Mouse (Mus musculus): ENCODE results near the gene Cenpm.
"Not testable (repeated sequence)": the region's sequence is repeated elsewhere in the genome, so short reads cannot be mapped to it uniquely, and the experiment has no call there.

Gene Cenpm

GRCm38 (mm10) chr15:82251579-82251978 lies 7.0 kb upstream of the Cenpm start:
- in situ Hi-C loops (cut with MboI; ENCODE audit: low pct_unique_long_range_greater_than_20kb in 1 of 2, low sequenced_read_pairs in 2 of 2, unreplicated experiment in 1 of 2): no loop called here

GRCm38 (mm10) chr15:82247131-82247776 lies 2.7 kb upstream of the Cenpm start:
- in situ Hi-C loops (cut with MboI; ENCODE audit: low pct_unique_long_range_greater_than_20kb in 1 of 2, low sequenced_read_pairs in 2 of 2, unreplicated experiment in 1 of 2): no loop called here

- in situ Hi-C loops (cut with MboI; ENCODE audit: low pct_unique_long_range_greater_than_20kb in 1 of 2, low sequenced_read_pairs in 2 of 2, unreplicated experiment in 1 of 2): not testable (repeated sequence)
Observed at GRCm38 (mm10) chr15:82244805-82245161, 235 bp upstream of the Cenpm start.

- in situ Hi-C loops (cut with MboI; ENCODE audit: low pct_unique_long_range_greater_than_20kb in 1 of 2, low sequenced_read_pairs in 2 of 2, unreplicated experiment in 1 of 2): no loop called here
Observed at GRCm38 (mm10) chr15:82243742-82244114, 820 bp downstream of the Cenpm start.

- in situ Hi-C loops (cut with MboI; ENCODE audit: low pct_unique_long_range_greater_than_20kb in 1 of 2, low sequenced_read_pairs in 2 of 2, unreplicated experiment in 1 of 2): no loop called here
Observed at GRCm38 (mm10) chr15:82243311-82243710, 1.2 kb downstream of the Cenpm start.

- in situ Hi-C loops (cut with MboI; ENCODE audit: low pct_unique_long_range_greater_than_20kb in 1 of 2, low sequenced_read_pairs in 2 of 2, unreplicated experiment in 1 of 2): loop anchor here in 1 of 2 experiments (10.0 kb wide), 1 partner anchor 102 kb away; no protein-coding TSS in a partner anchor
Observed at GRCm38 (mm10) chr15:82236565-82236964, 8.0 kb downstream of the Cenpm start.

GRCm38 (mm10) chr15:82235661-82236060 lies 8.9 kb downstream of the Cenpm start:
- in situ Hi-C loops (cut with MboI; ENCODE audit: low pct_unique_long_range_greater_than_20kb in 1 of 2, low sequenced_read_pairs in 2 of 2, unreplicated experiment in 1 of 2): loop anchor here in 1 of 2 experiments (10.0 kb wide), 1 partner anchor 101 kb away; no protein-coding TSS in a partner anchor

GRCm38 (mm10) chr15:82232651-82233050 lies 11.9 kb downstream of the Cenpm start:
- in situ Hi-C loops (cut with MboI; ENCODE audit: low pct_unique_long_range_greater_than_20kb in 1 of 2, low sequenced_read_pairs in 2 of 2, unreplicated experiment in 1 of 2): loop anchor here in 1 of 2 experiments (10.0 kb wide), 1 partner anchor 98 kb away; no protein-coding TSS in a partner anchor

GRCm38 (mm10) chr15:82231591-82232378 lies 12.8 kb downstream of the Cenpm start:
- in situ Hi-C loops (cut with MboI; ENCODE audit: low pct_unique_long_range_greater_than_20kb in 1 of 2, low sequenced_read_pairs in 2 of 2, unreplicated experiment in 1 of 2): loop anchor here in 1 of 2 experiments (10.0 kb wide), 1 partner anchor 97 kb away; no protein-coding TSS in a partner anchor

- in situ Hi-C loops (cut with MboI; ENCODE audit: low pct_unique_long_range_greater_than_20kb in 1 of 2, low sequenced_read_pairs in 2 of 2, unreplicated experiment in 1 of 2): loop anchor here in 1 of 2 experiments (10.0 kb wide), 1 partner anchor 96 kb away; no protein-coding TSS in a partner anchor
Observed at GRCm38 (mm10) chr15:82231100-82231499, 13.4 kb downstream of the Cenpm start.

- in situ Hi-C loops (cut with MboI; ENCODE audit: low pct_unique_long_range_greater_than_20kb in 1 of 2, low sequenced_read_pairs in 2 of 2, unreplicated experiment in 1 of 2): loop anchor here in 1 of 2 experiments (10.0 kb wide), 1 partner anchor 95 kb away; no protein-coding TSS in a partner anchor
Observed at GRCm38 (mm10) chr15:82230098-82230611, 14.4 kb downstream of the Cenpm start.

- in situ Hi-C loops (cut with MboI; ENCODE audit: low pct_unique_long_range_greater_than_20kb in 1 of 2, low sequenced_read_pairs in 2 of 2, unreplicated experiment in 1 of 2): loop anchor here (10.0 kb wide), 3 partner anchors 95 to 165 kb away; partner anchors contain the start of gene Mei1 (in 1 of the 2)
Observed at GRCm38 (mm10) chr15:82229542-82230045, 15.0 kb downstream of the Cenpm start.

- in situ Hi-C loops (cut with MboI; ENCODE audit: low pct_unique_long_range_greater_than_20kb in 1 of 2, low sequenced_read_pairs in 2 of 2, unreplicated experiment in 1 of 2): loop anchor here (10.0 kb wide), 2 partner anchors 141 to 161 kb away; partner anchors contain the start of gene Mei1 (in 1 of the 2)
Observed at GRCm38 (mm10) chr15:82225769-82226168, 18.8 kb downstream of the Cenpm start.

- in situ Hi-C loops (cut with MboI; ENCODE audit: low pct_unique_long_range_greater_than_20kb in 1 of 2, low sequenced_read_pairs in 2 of 2, unreplicated experiment in 1 of 2): loop anchor here (10.0 kb wide), 2 partner anchors 140 to 160 kb away; partner anchors contain the start of gene Mei1 (in 1 of the 2)
Observed at GRCm38 (mm10) chr15:82224602-82225215, 19.8 kb downstream of the Cenpm start.

- in situ Hi-C loops (cut with MboI; ENCODE audit: low pct_unique_long_range_greater_than_20kb in 1 of 2, low sequenced_read_pairs in 2 of 2, unreplicated experiment in 1 of 2): loop anchor here (10.0 kb wide), 2 partner anchors 139 to 159 kb away; partner anchors contain the start of gene Mei1 (in 1 of the 2)
Observed at GRCm38 (mm10) chr15:82223657-82224601, 20.6 kb downstream of the Cenpm start, which contains the start of gene Tnfrsf13c. Tnfrsf13c (minus strand) TSS chr15:82224369.

- in situ Hi-C loops (cut with MboI; ENCODE audit: low pct_unique_long_range_greater_than_20kb in 1 of 2, low sequenced_read_pairs in 2 of 2, unreplicated experiment in 1 of 2): loop anchor here (10.0 kb wide), 2 partner anchors 138 to 158 kb away; partner anchors contain the start of gene Mei1 (in 1 of the 2)
Observed at GRCm38 (mm10) chr15:82223251-82223650, 21.3 kb downstream of the Cenpm start.
